Mouse (Mus musculus) hindbrain, embryonic 14.5 days (tissue): ENCODE measurements at regions not wholly inside any gene's neighbourhood (a gene's known extent, or its start where the extent isn't known, plus 50 kb on each side); places are given as distances from the start of the nearest gene placed in this dataset.

Experiments
- ATAC-seq: fragments of 200-750 bp; cut with Nextera tagmentation; 2 replicates; pipeline ENCODE4 v1.8.0; 2017; ENCODE audit warnings: moderate number of reproducible peaks, mild to moderate bottlenecking, moderate TSS enrichment, moderate library complexity; ENCODE audit not compliant: low FRiP score
- DNase-seq: peaks from one replicate; pipeline ENCODE4 v3.0.0-alpha.2; 2015; ENCODE audit warnings: low spot score
- H3K27ac ChIP-seq: fragments of 300-500 bp; sonication (generic); 2 replicates; pipeline ENCODE4 v1.5.1; 2014; ENCODE audit warnings: mild to moderate bottlenecking, moderate library complexity
- H3K27me3 ChIP-seq: fragments of 300-500 bp; sonication (generic); 2 replicates; pipeline ENCODE4 v1.6.1; 2014; ENCODE audit warnings: mild to moderate bottlenecking, low read length, mixed read lengths; ENCODE audit not compliant: control insufficient read depth, insufficient read depth
- H3K36me3 ChIP-seq: fragments of 300-500 bp; sonication (generic); replicated peaks from 2 replicates; pipeline ENCODE4 v1.6.1; 2014; ENCODE audit not compliant: control insufficient read depth, insufficient read depth
- H3K4me1 ChIP-seq: fragments of 300-500 bp; sonication (generic); replicated peaks from 2 replicates; pipeline ENCODE4 v1.6.1; 2014; ENCODE audit warnings: antibody characterized with exemption, low read length, mixed read lengths; ENCODE audit not compliant: control insufficient read depth, insufficient read depth
- H3K4me2 ChIP-seq: fragments of 300-500 bp; sonication (generic); replicated peaks from 2 replicates; pipeline ENCODE4 v1.6.1; 2014; ENCODE audit warnings: mild to moderate bottlenecking, moderate library complexity
- H3K4me3 ChIP-seq: fragments of 300-500 bp; sonication (generic); replicated peaks from 2 replicates; pipeline ENCODE4 v1.5.1; 2014; ENCODE audit warnings: mild to moderate bottlenecking, low read length
- H3K9ac ChIP-seq: fragments of 300-500 bp; sonication (generic); 2 replicates; pipeline ENCODE4 v1.6.1; 2014
- H3K9me3 ChIP-seq: fragments of 300-500 bp; sonication (generic); 2 replicates; pipeline ENCODE4 v1.6.1; 2016; ENCODE audit warnings: low read length; ENCODE audit not compliant: control insufficient read depth
- WGBS: fragments of 180-500 bp; shearing (Covaris S2); extraction: QIAGEN DNeasy Blood & Tissue Kit; methylation state at CpG from one replicate; pipeline ENCODE4 v1.1.7; 2014; 5-methylcytosine and 5-hydroxymethylcytosine counted together

GRCm38 (mm10) chr4:139907366-139907765, 60.5 kb downstream of the Klhdc7a start:
- Histone ChIP-seq H3K4me3 (no peak overlapping the region), H3K4me1 (peaks cover 10% of the 10 kb centered on the region; the same call in 1 of the 2 replicates), H3K9ac (no peak overlapping the region), H3K27ac (no peak overlapping the region), H3K36me3 (no peaks in the 10 kb centered on the region), H3K27me3 (no peaks in the 10 kb centered on the region), H3K4me2 (no peak overlapping the region), H3K9me3 (no peaks in the 10 kb centered on the region)
- ATAC-seq (no peak), DNase-seq (no peak)
- 90% methylated on average over 6 of the region's 6 CpGs for WGBS

GRCm38 (mm10) chr4:139906176-139906575, 61.6 kb downstream of the Klhdc7a start:
- no peaks in the 10 kb centered on the region for H3K36me3 ChIP-seq
- no peaks in the 10 kb centered on the region for H3K27me3 ChIP-seq
- no peak overlapping the region for H3K4me2 ChIP-seq
- ATAC-seq (no peak), DNase-seq (no peak)
- WGBS = 88% methylated on average over 12 of the region's 12 CpGs
- H3K4me3 ChIP-seq = no peak overlapping the region
- no peak overlapping the region for H3K9ac ChIP-seq
- peaks cover 10% of the 10 kb centered on the region; the same call in 1 of the 2 replicates for H3K4me1 ChIP-seq
- H3K27ac ChIP-seq = no peak overlapping the region
- no peaks in the 10 kb centered on the region for H3K9me3 ChIP-seq

- Histone ChIP-seq H3K9ac (no peak overlapping the region), H3K27me3 (no peaks in the 10 kb centered on the region), H3K36me3 (no peaks in the 10 kb centered on the region), H3K4me1 (peaks cover 10% of the 10 kb centered on the region; the same call in 1 of the 2 replicates), H3K27ac (peak overlapping the region; percentile 7; the same call in 1 of the 2 replicates), H3K9me3 (no peaks in the 10 kb centered on the region), H3K4me3 (no peak overlapping the region), H3K4me2 (no peak overlapping the region)
- DNase-seq = no peak
- 27% methylated on average over 17 of the region's 17 CpGs for WGBS
- ATAC-seq = no peak
These were observed 62.6 kb downstream of the Klhdc7a start for GRCm38 (mm10) chr4:139905093-139905783.

GRCm38 (mm10) chr4:139899960-139900359, 66.6 kb upstream of the Pax7 start:
- Histone ChIP-seq H3K27ac (no peak overlapping the region), H3K9ac (no peak overlapping the region), H3K9me3 (no peaks in the 10 kb centered on the region), H3K36me3 (no peaks in the 10 kb centered on the region), H3K4me1 (0 out of 2 replicates have a peak, but pooled peaks cover 2% of the 10 kb centered on the region), H3K4me2 (no peak overlapping the region), H3K4me3 (no peak overlapping the region), H3K27me3 (no peaks in the 10 kb centered on the region)
- ATAC-seq = no peak
- no peak for DNase-seq
- WGBS = 65% methylated on average over 9 of the region's 9 CpGs

GRCm38 (mm10) chr4:139899410-139899809, 66.1 kb upstream of the Pax7 start:
- no peak overlapping the region for H3K4me2 ChIP-seq
- H3K9ac ChIP-seq = no peak overlapping the region
- no peak for DNase-seq
- no peaks in the 10 kb centered on the region for H3K4me1 ChIP-seq
- H3K9me3 ChIP-seq = no peaks in the 10 kb centered on the region
- ATAC-seq = no peak
- no peak overlapping the region for H3K27ac ChIP-seq
- WGBS = 66% methylated on average over 8 of the region's 8 CpGs
- H3K4me3 ChIP-seq = no peak overlapping the region
- no peaks in the 10 kb centered on the region for H3K36me3 ChIP-seq
- no peaks in the 10 kb centered on the region for H3K27me3 ChIP-seq

- no peak overlapping the region for H3K4me3 ChIP-seq
- ATAC-seq = no peak
- H3K27me3 ChIP-seq = no peaks in the 10 kb centered on the region
- no peak overlapping the region for H3K9ac ChIP-seq
- DNase-seq = no peak
- no peak overlapping the region for H3K4me2 ChIP-seq
- no peak overlapping the region for H3K27ac ChIP-seq
- WGBS = 41% methylated on average over 7 of the region's 7 CpGs
- H3K9me3 ChIP-seq = no peaks in the 10 kb centered on the region
- H3K36me3 ChIP-seq = no peaks in the 10 kb centered on the region
- H3K4me1 ChIP-seq = 0 out of 2 replicates have a peak, but pooled peaks cover 2% of the 10 kb centered on the region
These were observed 59.4 kb upstream of the Pax7 start for GRCm38 (mm10) chr4:139892678-139893077.

- ATAC-seq (no peak), DNase-seq (no peak)
- Histone ChIP-seq H3K4me2 (no peak overlapping the region), H3K9me3 (no peaks in the 10 kb centered on the region), H3K27me3 (no peaks in the 10 kb centered on the region), H3K9ac (no peak overlapping the region), H3K27ac (no peak overlapping the region), H3K4me1 (0 out of 2 replicates have a peak, but pooled peaks cover 2% of the 10 kb centered on the region), H3K36me3 (no peaks in the 10 kb centered on the region), H3K4me3 (no peak overlapping the region)
- 76% methylated on average over 13 of the region's 13 CpGs for WGBS
These were observed 55.7 kb upstream of the Pax7 start for GRCm38 (mm10) chr4:139889013-139889412.
